Mouse (Mus musculus): Measurements from ENCODE around the gene Tmprss12. TPM values are rescaled to one million over a fixed set of nuclear protein-coding genes. Genes with fewer than 3 reads are reported as not detected.
"Not testable (repeated sequence)": the region's sequence is repeated elsewhere in the genome, so short reads cannot be mapped to it uniquely, and the experiment has no call there.

The Tmprss12 gene
- polyA plus RNA-seq, 1 experiment: not detected

GRCm38 (mm10) chr15:100251153-100251780 lies 29.4 kb upstream of the Tmprss12 start:
- Histone ChIP-seq H3ac (ENCODE audit: control insufficient read depth, insufficient read length) (no peak overlapping the region), H3K79me2 (ENCODE audit: control insufficient read depth, insufficient read depth) (peaks cover 21% of the 10 kb centered on the region), H3K36me3 (ENCODE audit: control insufficient read depth, insufficient read depth) (peaks cover 89% of the 10 kb centered on the region), H3K4me2 (ENCODE audit: low read depth) (peak overlapping the region; percentile 4), H3K27me3 (ENCODE audit: control insufficient read depth, insufficient read depth, insufficient read length) (no peaks in the 10 kb centered on the region), H3K4me3 (no peak overlapping the region)
- TF ChIP-seq E2F4 (IDR thresholded peaks at IDR 0.05; ENCODE audit: insufficient read depth): no peak
- TF ChIP-seq POLR2AphosphoS2 (IDR thresholded peaks at IDR 0.05; ENCODE audit: insufficient read length, low read depth): no peak
- TF ChIP-seq MYOG (IDR thresholded peaks at IDR 0.05; ENCODE audit: control insufficient read depth in 1 of 3, insufficient read depth in 1 of 3, insufficient read length in 2 of 3, low read depth in 2 of 3): no peak
- no peak for TF ChIP-seq POLR2A (IDR thresholded peaks at IDR 0.05; ENCODE audit: insufficient read length, low read depth)
- no peak for TF ChIP-seq REST (IDR thresholded peaks at IDR 0.05; ENCODE audit: insufficient read depth, insufficient read length)
- TF ChIP-seq MAX (IDR thresholded peaks at IDR 0.05; ENCODE audit: low read depth): no peak
- no peak for TF ChIP-seq CEBPB (IDR thresholded peaks at IDR 0.05; ENCODE audit: insufficient read depth, poor library complexity, severe bottlenecking)
- no peak for TF ChIP-seq USF1 (IDR thresholded peaks at IDR 0.05; ENCODE audit: low read depth)
- TF ChIP-seq TCF3 (IDR thresholded peaks at IDR 0.05; ENCODE audit: insufficient read length, low read depth): no peak

GRCm38 (mm10) chr15:100256386-100256785 lies 24.3 kb upstream of the Tmprss12 start:
- Histone ChIP-seq H3K36me3 (ENCODE audit: control insufficient read depth, insufficient read depth) (peaks cover 65% of the 10 kb centered on the region), H3K4me3 (no peak overlapping the region), H3K27me3 (ENCODE audit: control insufficient read depth, insufficient read depth, insufficient read length) (no peaks in the 10 kb centered on the region), H3K4me2 (ENCODE audit: low read depth) (no peak overlapping the region), H3ac (ENCODE audit: control insufficient read depth, insufficient read length) (no peak overlapping the region), H3K79me2 (ENCODE audit: control insufficient read depth, insufficient read depth) (no peaks in the 10 kb centered on the region)
- TF ChIP-seq MAX (IDR thresholded peaks at IDR 0.05; ENCODE audit: low read depth): no peak
- no peak for TF ChIP-seq MYOD1 (IDR thresholded peaks at IDR 0.05; ENCODE audit: control insufficient read depth in 1 of 3, insufficient read length in 2 of 3, low read depth in 2 of 3)
- TF ChIP-seq USF1 (IDR thresholded peaks at IDR 0.05; ENCODE audit: low read depth): no peak
- TF ChIP-seq REST (IDR thresholded peaks at IDR 0.05; ENCODE audit: insufficient read depth, insufficient read length): no peak
- TF ChIP-seq TCF3 (IDR thresholded peaks at IDR 0.05; ENCODE audit: insufficient read length, low read depth): no peak
- TF ChIP-seq POLR2AphosphoS2 (IDR thresholded peaks at IDR 0.05; ENCODE audit: insufficient read length, low read depth): no peak
- TF ChIP-seq E2F4 (IDR thresholded peaks at IDR 0.05; ENCODE audit: insufficient read depth): no peak
- TF ChIP-seq POLR2A (IDR thresholded peaks at IDR 0.05; ENCODE audit: insufficient read length, low read depth): no peak

GRCm38 (mm10) chr15:100257305-100257704 lies 23.3 kb upstream of the Tmprss12 start:
- TF ChIP-seq CEBPB (IDR thresholded peaks at IDR 0.05; ENCODE audit: insufficient read depth, poor library complexity, severe bottlenecking) (no peak), MYOG (IDR thresholded peaks at IDR 0.05; ENCODE audit: control insufficient read depth in 1 of 3, insufficient read depth in 1 of 3, insufficient read length in 2 of 3, low read depth in 2 of 3) (no peak), TCF12 (IDR thresholded peaks at IDR 0.05; ENCODE audit: insufficient read depth, poor library complexity, severe bottlenecking) (no peak), TCF3 (IDR thresholded peaks at IDR 0.05; ENCODE audit: insufficient read length, low read depth) (no peak), POLR2AphosphoS2 (IDR thresholded peaks at IDR 0.05; ENCODE audit: insufficient read length, low read depth) (no peak), MYOD1 (IDR thresholded peaks at IDR 0.05; ENCODE audit: control insufficient read depth in 1 of 3, insufficient read length in 2 of 3, low read depth in 2 of 3) (no peak), USF1 (IDR thresholded peaks at IDR 0.05; ENCODE audit: low read depth) (no peak), POLR2A (IDR thresholded peaks at IDR 0.05; ENCODE audit: insufficient read length, low read depth) (no peak), SRF (IDR thresholded peaks at IDR 0.05; ENCODE audit: control insufficient read depth, insufficient read length, low read depth) (no peak), E2F4 (IDR thresholded peaks at IDR 0.05; ENCODE audit: insufficient read depth) (no peak), REST (IDR thresholded peaks at IDR 0.05; ENCODE audit: insufficient read depth, insufficient read length) (no peak), MAX (IDR thresholded peaks at IDR 0.05; ENCODE audit: low read depth) (no peak)
- Histone ChIP-seq H3K79me2 (ENCODE audit: control insufficient read depth, insufficient read depth) (no peaks in the 10 kb centered on the region), H3K4me3 (no peak overlapping the region), H3K4me2 (ENCODE audit: low read depth) (no peak overlapping the region), H3ac (ENCODE audit: control insufficient read depth, insufficient read length) (no peak overlapping the region), H3K36me3 (ENCODE audit: control insufficient read depth, insufficient read depth) (peaks cover 57% of the 10 kb centered on the region), H3K27me3 (ENCODE audit: control insufficient read depth, insufficient read depth, insufficient read length) (no peaks in the 10 kb centered on the region)

GRCm38 (mm10) chr15:100258646-100259425 lies 21.8 kb upstream of the Tmprss12 start:
- no peaks in the 10 kb centered on the region for H3K79me2 ChIP-seq (ENCODE audit: control insufficient read depth, insufficient read depth)
- no peak for TF ChIP-seq MYOD1 (IDR thresholded peaks at IDR 0.05; ENCODE audit: control insufficient read depth in 1 of 3, insufficient read length in 2 of 3, low read depth in 2 of 3)
- H3K4me3 ChIP-seq: no peak overlapping the region
- no peaks in the 10 kb centered on the region for H3K27me3 ChIP-seq (ENCODE audit: control insufficient read depth, insufficient read depth, insufficient read length)
- peaks cover 45% of the 10 kb centered on the region for H3K36me3 ChIP-seq (ENCODE audit: control insufficient read depth, insufficient read depth)
- no peak overlapping the region for H3ac ChIP-seq (ENCODE audit: control insufficient read depth, insufficient read length)
- no peak overlapping the region for H3K4me2 ChIP-seq (ENCODE audit: low read depth)

- H3K4me2 ChIP-seq (ENCODE audit: low read depth); H3K79me2 ChIP-seq (ENCODE audit: control insufficient read depth, insufficient read depth); H3K4me3 ChIP-seq; H3K27me3 ChIP-seq (ENCODE audit: control insufficient read depth, insufficient read depth, insufficient read length); H3ac ChIP-seq (ENCODE audit: control insufficient read depth, insufficient read length): not testable (repeated sequence)
- peaks cover 30% of the 10 kb centered on the region for H3K36me3 ChIP-seq (ENCODE audit: control insufficient read depth, insufficient read depth)
Measured at GRCm38 (mm10) chr15:100260351-100260750, 20.3 kb upstream of the Tmprss12 start.
